Mouse (Mus musculus): ENCODE measurements around the gene Mapk10.

The Mapk10 gene

GRCm38 (mm10) chr5:103050319-103050916, 160.7 kb downstream of the Mapk10 start:
- no peak for DNase-seq (ENCODE audit: low spot score in 2 of 2)

- no peak for DNase-seq (ENCODE audit: low spot score in 2 of 2)
These were observed 163.1 kb downstream of the Mapk10 start for GRCm38 (mm10) chr5:103048011-103048410.

GRCm38 (mm10) chr5:103037752-103038151, 173.4 kb downstream of the Mapk10 start:
- no peak for DNase-seq (ENCODE audit: low spot score in 2 of 2)

GRCm38 (mm10) chr5:103028940-103029621, 182.1 kb downstream of the Mapk10 start:
- no peak for DNase-seq (ENCODE audit: low spot score in 2 of 2)

- DNase-seq (ENCODE audit: low spot score in 2 of 2), result no peak
These were observed 188.5 kb downstream of the Mapk10 start for GRCm38 (mm10) chr5:103022504-103023172.

GRCm38 (mm10) chr5:103021479-103021878, 189.7 kb downstream of the Mapk10 start:
- no peak for DNase-seq (ENCODE audit: low spot score in 2 of 2)

- no peak for DNase-seq (ENCODE audit: low spot score in 2 of 2)
These were observed 190.2 kb downstream of the Mapk10 start for GRCm38 (mm10) chr5:103020954-103021353.

- DNase-seq (ENCODE audit: low spot score in 2 of 2), result no peak
These were observed 191.0 kb downstream of the Mapk10 start for GRCm38 (mm10) chr5:103020127-103020526.

- DNase-seq (ENCODE audit: low spot score in 2 of 2), result no peak
These were observed 193.5 kb downstream of the Mapk10 start for GRCm38 (mm10) chr5:103017637-103018036.

GRCm38 (mm10) chr5:103014309-103014708, 196.8 kb downstream of the Mapk10 start:
- DNase-seq (ENCODE audit: low spot score in 2 of 2), result no peak

- no peak for DNase-seq (ENCODE audit: low spot score in 2 of 2)
These were observed 202.2 kb downstream of the Mapk10 start for GRCm38 (mm10) chr5:103008894-103009293.

GRCm38 (mm10) chr5:103002116-103002515, 209.0 kb downstream of the Mapk10 start:
- DNase-seq (ENCODE audit: low spot score in 2 of 2), result no peak

- no peak for DNase-seq (ENCODE audit: low spot score in 2 of 2)
These were observed 210.6 kb downstream of the Mapk10 start for GRCm38 (mm10) chr5:103000572-103000971.

- no peak for DNase-seq (ENCODE audit: low spot score in 2 of 2)
These were observed 212.6 kb downstream of the Mapk10 start for GRCm38 (mm10) chr5:102998524-102998923.

GRCm38 (mm10) chr5:102997907-102998306, 213.2 kb downstream of the Mapk10 start:
- no peak for DNase-seq (ENCODE audit: low spot score in 2 of 2)

GRCm38 (mm10) chr5:102996331-102996730, 214.8 kb downstream of the Mapk10 start:
- DNase-seq (ENCODE audit: low spot score in 2 of 2), result no peak

- no peak for DNase-seq (ENCODE audit: low spot score in 2 of 2)
These were observed 215.2 kb downstream of the Mapk10 start for GRCm38 (mm10) chr5:102995928-102996327.

- DNase-seq (ENCODE audit: low spot score in 2 of 2), result peak in 1 of 2 experiments; percentile 4
These were observed 217.2 kb downstream of the Mapk10 start for GRCm38 (mm10) chr5:102993951-102994350.

- no peak for DNase-seq (ENCODE audit: low spot score in 2 of 2)
These were observed 219.4 kb downstream of the Mapk10 start for GRCm38 (mm10) chr5:102991691-102992090.

GRCm38 (mm10) chr5:102978382-102978781, 232.8 kb downstream of the Mapk10 start:
- DNase-seq (ENCODE audit: low spot score in 2 of 2), result no peak

GRCm38 (mm10) chr5:102977138-102977537, 234.0 kb downstream of the Mapk10 start:
- no peak for DNase-seq (ENCODE audit: low spot score in 2 of 2)

- no peak for DNase-seq (ENCODE audit: low spot score in 2 of 2)
These were observed 234.6 kb downstream of the Mapk10 start for GRCm38 (mm10) chr5:102976540-102976939.

GRCm38 (mm10) chr5:102974400-102974799, 236.7 kb downstream of the Mapk10 start:
- DNase-seq (ENCODE audit: low spot score in 2 of 2), result no peak

Data from spleen, postnatal 36 days (tissue).